Mouse (Mus musculus) WW6 (cell line): ENCODE results near the gene B430305J03Rik.
A peak's percentile ranks its signal among the peaks of the same experiment; 100 is the strongest.

Experiments used
- DNase-seq: peaks from one replicate; pipeline ENCODE4 v3.0.0-alpha.2; 2013; ENCODE audit warnings: low read depth, low spot score

The B430305J03Rik gene

GRCm38 (mm10) chr3:61365779-61366373, at the start of gene B430305J03Rik:
B430305J03Rik (minus strand) TSS chr3:61365951.
- no peak for DNase-seq

DNA sequence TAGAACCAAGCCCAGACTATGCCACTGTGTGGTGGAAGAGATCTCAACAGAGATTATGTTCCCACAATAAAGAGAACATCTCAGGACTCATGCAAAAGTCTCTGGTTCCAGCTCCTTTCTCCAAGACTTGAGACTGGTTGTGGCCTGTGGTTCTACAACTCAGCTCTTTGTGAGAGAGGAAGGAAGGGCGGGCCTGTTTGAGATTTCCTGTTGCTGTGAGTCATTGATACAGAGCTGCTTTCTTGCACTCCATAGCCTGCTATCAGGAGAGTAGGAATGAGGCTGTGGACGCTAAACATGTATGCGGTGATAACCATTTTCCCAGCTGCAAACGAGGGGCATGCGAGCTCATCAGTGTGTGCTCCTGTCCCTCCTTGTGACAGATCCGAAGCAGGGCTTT, 43.9 kb upstream of the B430305J03Rik start:
- no peak for DNase-seq

- no peak for DNase-seq
Measured at GRCm38 (mm10) chr3:61406921-61407320, 41.2 kb upstream of the B430305J03Rik start.

DNA sequence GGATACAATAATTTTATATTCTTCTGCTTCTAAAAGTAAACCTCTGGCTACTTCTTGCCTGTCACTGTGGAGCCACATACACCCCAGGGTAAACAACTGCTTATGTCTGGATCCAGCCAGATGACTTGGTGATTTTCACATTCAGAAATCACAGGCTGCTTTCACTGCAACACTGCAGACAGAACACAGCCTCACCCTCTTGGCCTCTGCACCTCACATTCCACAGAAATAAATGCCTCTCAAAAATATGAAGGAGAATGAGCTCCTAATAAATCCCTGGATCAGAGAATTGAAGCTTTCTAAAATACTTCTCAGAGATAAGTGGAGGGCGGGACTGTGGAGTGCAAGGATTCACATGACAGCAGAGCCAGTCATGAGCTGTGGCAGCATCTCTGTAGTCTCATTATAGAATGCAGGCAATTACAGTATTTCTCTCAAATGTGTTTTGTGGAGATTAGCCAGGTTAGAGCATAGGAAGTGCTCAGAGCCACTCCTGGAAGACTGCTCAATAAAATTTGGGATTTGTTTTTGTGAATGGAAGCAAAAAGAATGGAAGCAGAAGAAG, 35.2 kb upstream of the B430305J03Rik start:
- DNase-seq: no peak

DNA sequence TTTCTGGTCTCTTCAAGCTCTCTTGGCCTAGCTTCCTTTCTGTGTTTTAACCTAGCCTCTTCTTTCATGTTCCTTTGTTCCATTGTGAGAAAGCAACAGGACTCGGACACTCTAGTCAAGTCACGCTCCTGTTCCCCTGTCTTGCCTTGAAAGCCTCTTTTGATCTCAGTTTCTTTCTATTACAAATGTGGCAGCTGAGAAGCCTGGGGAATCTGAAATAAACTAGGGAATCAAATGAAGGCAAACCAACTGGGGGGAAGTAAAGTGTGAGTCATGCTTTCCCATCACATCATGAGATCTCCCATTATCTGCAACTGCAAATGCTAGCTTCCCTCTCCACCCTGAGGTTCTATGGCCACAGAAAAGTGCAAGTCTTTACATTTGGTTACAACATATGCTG, 31.0 kb upstream of the B430305J03Rik start:
- DNase-seq: no peak

GRCm38 (mm10) chr3:61395382-61395781, 29.6 kb upstream of the B430305J03Rik start:
- no peak for DNase-seq

DNA sequence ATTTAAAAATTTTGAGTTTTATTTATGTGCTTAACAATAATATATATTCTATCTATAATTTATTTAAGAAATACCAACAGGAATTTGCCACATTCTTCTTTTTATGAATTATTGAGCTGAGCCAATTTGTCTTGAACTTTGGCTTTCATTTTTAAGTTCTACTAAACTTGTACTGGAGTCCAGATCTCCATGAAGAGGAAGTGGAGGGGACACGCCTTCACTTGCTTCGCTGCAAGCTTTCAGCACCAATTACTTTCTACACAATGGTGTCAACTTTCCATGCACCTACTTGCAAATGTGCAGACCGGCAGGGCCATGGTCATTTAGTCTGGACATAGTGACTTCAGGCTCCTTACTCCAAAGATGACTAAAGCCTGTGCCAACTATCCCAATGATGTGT, 27.8 kb upstream of the B430305J03Rik start:
- DNase-seq: no peak

GRCm38 (mm10) chr3:61392881-61393280, 27.1 kb upstream of the B430305J03Rik start:
- DNase-seq: no peak

DNA sequence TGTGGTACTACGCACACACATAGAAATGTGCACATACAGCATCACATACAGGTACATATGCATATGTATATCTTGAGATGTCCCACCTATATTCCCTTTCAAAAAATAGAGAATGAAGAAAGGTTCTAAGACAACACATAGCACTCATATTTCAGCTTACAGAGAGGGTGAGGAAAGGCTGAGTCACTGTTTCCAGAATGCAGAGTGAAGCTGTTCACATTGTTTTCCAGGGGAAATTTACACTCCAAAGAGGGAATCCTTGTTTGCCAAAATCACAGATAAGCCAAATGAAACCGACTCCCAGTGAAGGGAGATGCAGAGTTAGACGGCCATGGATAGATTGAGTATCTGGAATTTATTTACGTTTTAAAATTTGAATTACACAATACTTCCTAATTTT, 25.8 kb upstream of the B430305J03Rik start:
- no peak for DNase-seq

GRCm38 (mm10) chr3:61386368-61386767, 20.6 kb upstream of the B430305J03Rik start:
- DNase-seq: no peak

DNA sequence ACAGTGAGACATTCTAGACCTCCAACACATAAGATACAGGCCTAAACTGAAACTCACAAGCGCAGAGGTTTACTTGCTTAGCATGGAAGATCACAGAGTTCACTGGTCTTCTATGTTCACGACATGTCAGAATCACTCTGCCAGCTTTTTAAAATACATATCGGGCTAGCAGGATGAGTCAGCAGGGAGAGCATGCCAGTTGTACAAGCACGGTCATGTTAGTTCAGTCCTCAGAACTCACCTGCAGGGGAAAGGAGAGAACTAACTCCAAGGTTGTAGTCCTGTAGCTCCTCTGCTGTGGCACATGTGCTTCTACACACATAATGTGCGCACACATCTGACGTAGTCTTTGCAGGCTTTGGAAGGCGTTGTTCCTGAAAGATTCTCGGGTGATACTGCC, 10.2 kb upstream of the B430305J03Rik start:
- no peak for DNase-seq

DNA sequence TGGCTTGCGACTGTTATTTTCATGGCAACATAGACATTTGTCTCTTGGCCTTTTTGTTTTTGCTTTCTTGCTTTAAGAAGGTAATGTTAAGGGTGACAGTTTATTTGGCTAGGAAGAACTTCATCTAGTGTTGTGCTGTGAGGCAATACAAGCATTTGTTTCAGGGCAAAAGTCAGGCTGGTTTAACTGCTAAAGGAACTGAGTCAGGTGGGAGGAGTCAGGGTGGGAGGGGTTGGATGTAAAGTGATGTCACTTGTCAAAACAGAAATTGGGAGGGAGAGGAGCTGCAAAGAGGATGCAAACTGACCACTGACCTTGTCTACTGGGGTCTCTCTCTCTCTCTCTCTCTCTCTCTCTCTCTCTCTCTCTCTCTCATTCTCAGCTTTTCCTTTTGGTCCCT, 2.7 kb upstream of the B430305J03Rik start:
- DNase-seq: no peak

DNA sequence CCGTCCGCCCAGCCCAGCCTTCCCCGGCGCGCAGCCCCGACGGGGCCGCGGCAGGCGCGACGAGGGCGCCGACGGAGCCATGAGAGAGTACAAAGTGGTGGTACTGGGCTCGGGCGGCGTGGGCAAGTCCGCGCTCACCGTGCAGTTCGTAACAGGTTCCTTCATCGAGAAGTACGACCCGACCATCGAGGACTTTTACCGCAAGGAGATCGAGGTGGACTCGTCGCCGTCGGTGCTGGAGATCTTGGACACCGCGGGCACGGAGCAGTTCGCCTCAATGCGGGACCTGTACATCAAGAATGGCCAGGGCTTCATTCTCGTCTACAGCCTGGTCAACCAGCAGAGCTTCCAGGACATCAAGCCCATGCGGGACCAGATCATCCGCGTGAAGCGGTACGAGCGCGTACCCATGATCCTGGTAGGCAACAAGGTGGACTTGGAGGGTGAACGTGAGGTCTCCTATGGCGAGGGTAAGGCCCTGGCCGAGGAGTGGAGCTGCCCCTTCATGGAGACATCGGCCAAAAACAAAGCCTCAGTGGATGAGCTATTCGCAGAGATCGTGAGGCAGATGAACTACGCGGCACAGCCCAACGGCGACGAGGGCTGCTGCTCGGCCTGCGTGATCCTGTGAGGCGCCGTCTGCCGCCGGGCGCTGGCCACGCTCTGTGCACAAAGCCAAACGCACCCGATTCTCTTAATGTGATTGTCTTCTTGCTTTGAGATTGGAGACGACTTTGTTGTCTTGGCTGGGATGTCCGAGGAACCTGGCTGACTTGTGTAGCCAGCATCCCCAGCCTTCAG, 573 bp downstream of the B430305J03Rik start:
- no peak for DNase-seq

- no peak for DNase-seq
Measured at GRCm38 (mm10) chr3:61364661-61364977, 1.1 kb downstream of the B430305J03Rik start.

- DNase-seq: peak; percentile 79
Measured at GRCm38 (mm10) chr3:61363989-61364660, 1.6 kb downstream of the B430305J03Rik start.

- DNase-seq: peak; percentile 83
Measured at GRCm38 (mm10) chr3:61363161-61363988, 2.4 kb downstream of the B430305J03Rik start.

GRCm38 (mm10) chr3:61362821-61363160, 3.0 kb downstream of the B430305J03Rik start:
- DNase-seq: no peak

- DNase-seq: no peak
Measured at GRCm38 (mm10) chr3:61361338-61361737, 4.4 kb downstream of the B430305J03Rik start, which contains the start of gene Rap2b. Rap2b (plus strand) TSS chr3:61361638.

- DNase-seq: no peak
Measured at GRCm38 (mm10) chr3:61358756-61359293, 6.9 kb downstream of the B430305J03Rik start.

DNA sequence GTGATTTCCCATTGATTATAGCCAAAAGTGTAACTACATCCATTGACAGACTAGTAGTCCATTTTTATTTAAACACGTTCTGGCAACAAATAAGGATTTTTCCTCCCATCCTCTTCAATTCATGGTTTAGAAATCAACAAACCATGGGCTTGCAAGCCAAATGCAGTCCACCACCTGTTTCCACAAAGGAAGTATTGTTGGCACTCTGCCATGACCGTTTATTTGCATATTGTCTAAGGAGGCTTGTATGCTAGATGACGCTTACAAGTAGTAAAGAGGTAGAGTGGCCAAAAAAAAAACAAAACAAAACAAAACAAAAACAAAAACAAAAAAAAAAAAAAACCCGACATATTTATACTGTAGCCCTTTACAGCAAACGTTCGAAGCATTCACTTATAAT, 7.6 kb downstream of the B430305J03Rik start:
- DNase-seq: no peak

DNA sequence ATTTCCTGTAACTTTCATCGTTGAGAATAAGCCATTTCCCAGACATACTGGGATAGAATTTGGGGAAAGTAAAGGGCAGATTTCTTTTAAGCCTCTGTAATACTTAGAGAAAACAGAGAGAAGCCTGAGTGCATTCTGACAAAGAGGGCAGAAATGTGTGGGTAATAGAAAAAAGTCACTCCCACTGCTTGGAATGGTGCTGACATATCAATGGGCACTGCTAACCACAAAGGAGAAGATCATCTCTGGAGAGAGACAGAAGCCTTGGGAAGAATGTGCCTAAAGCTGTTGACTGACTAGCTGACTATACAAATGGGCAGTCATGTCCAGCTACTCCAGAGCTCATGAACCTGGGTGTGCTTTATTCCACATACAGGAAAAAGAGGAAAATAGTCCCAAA, 10.3 kb downstream of the B430305J03Rik start:
- DNase-seq: no peak
